ENCODE assay signal across 8 mouse cellular contexts in the genomic region with DNA sequence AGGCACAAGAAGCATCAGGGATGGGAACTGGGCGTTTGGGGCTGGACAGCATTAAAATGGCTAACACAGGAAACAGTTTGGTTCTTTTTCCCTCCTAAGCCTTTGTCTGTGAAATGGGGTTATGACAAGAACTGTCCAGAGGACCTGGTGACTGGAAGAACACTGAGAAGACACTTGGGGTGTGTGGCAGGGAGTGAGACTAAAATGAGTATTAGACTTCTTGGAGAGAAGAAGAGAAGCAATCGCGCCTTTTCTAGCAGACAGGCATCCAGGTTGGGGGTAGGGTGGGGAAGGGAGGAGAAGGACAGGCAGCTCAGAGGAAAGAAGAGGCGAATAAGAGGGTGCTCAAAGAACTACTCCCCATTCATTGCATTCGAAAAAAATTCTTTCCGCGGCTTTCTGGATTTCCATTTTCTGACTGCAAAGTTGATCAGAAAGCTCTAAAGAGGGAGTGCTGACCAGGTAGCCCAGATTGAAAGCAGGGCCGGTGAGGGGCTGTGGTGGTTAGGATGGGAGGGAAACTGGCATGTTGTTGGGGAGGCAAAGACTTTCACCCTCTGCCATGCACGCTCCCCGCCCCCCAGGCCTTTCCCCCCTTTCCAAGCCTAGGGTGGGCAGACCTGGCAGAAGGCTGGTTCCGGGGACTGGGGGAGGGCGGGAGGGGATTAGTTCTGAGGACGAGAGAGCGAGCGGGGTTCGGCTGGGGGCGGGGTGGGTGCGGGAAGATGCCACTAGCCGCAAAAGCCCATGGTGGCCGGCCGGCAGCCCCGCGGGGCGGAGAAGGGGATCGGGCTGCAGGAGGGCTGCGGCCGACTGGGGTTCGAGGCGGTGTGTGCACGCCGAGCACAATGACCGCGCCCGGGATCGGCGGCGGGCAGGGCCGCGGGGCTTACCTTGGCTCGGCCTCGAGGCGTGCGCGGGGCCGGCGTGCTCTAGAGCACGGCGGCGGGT. TPM values are rescaled to one million over a fixed set of nuclear protein-coding genes. Genes with fewer than 3 reads are reported as not detected.
DNase-seq lines count a peak whose midpoint lies in the region; ATAC-seq and TF ChIP-seq lines count a peak whose summit lies in the region.

No protein-coding gene starts in this region.

- WGBS in heart, embryonic 11.5 days (ENCODE audit: insufficient replicate concordance), result 1% methylated on average over 47 of the region's 49 CpGs
- 0% methylated on average over 40 of the region's 49 CpGs for WGBS in kidney, embryonic 16.5 days
- WGBS in liver, postnatal 0 days (ENCODE audit: insufficient replicate concordance), result under 1% methylated on average over 23 of the region's 49 CpGs

- peaks cover 10% of the 10 kb centered on the region for H3K4me1 ChIP-seq in heart, embryonic 11.5 days (ENCODE audit: control insufficient read depth, insufficient read depth, low read length)
- peaks cover 21% of the 10 kb centered on the region for H3K4me1 ChIP-seq in kidney, embryonic 16.5 days (ENCODE audit: insufficient read depth, low read length)
- peaks cover 31% of the 10 kb centered on the region for H3K4me1 ChIP-seq in liver, postnatal 0 days (ENCODE audit: insufficient read depth)

- no peaks in the 10 kb centered on the region for H3K27me3 ChIP-seq in heart, embryonic 11.5 days (ENCODE audit: control insufficient read depth, insufficient read depth, low read length)
- H3K27me3 ChIP-seq in kidney, embryonic 16.5 days (ENCODE audit: insufficient read depth, low read length), result no peaks in the 10 kb centered on the region
- H3K27me3 ChIP-seq in liver, postnatal 0 days (ENCODE audit: insufficient read depth, low read length), result no peaks in the 10 kb centered on the region

- H3K27ac ChIP-seq in heart, embryonic 11.5 days (ENCODE audit: low read depth, low read length), result peak overlapping the region; percentile 99
- H3K27ac ChIP-seq in kidney, embryonic 16.5 days (ENCODE audit: low read length), result peak overlapping the region; percentile 98
- H3K27ac ChIP-seq in liver, postnatal 0 days (ENCODE audit: low read depth), result peak overlapping the region; percentile 99

- H3K4me3 ChIP-seq in heart, embryonic 11.5 days (ENCODE audit: low read depth, low read length), result peak overlapping the region; percentile 100
- H3K4me3 ChIP-seq in kidney, embryonic 16.5 days (ENCODE audit: low read length), result peak overlapping the region; percentile 85
- H3K4me3 ChIP-seq in liver, postnatal 0 days (ENCODE audit: low read depth, low read length), result peak overlapping the region; percentile 96

- H3K4me2 ChIP-seq in heart, embryonic 11.5 days, result peak overlapping the region; percentile 62
- H3K4me2 ChIP-seq in kidney, embryonic 16.5 days (replicated peaks; ENCODE audit: low read depth, low read length), result peak overlapping the region; percentile 62
- peak overlapping the region; percentile 95 for H3K4me2 ChIP-seq in liver, postnatal 0 days (ENCODE audit: low read depth, low read length)

- peak; percentile 49 for DNase-seq in 3134 (ENCODE audit: extremely low read depth, insufficient read length, low spot score)
- peak; percentile 16 for DNase-seq in MN1 (ENCODE audit: low spot score)
- peak; percentile 31 to 44 for DNase-seq in cerebellum, postnatal 36 days
- peak; percentile 58 for DNase-seq in liver, postnatal 0 days
- DNase-seq in retina, embryonic 14.5 days (ENCODE audit: low spot score), result peak; percentile 42
- DNase-seq in yolk sac, embryonic 10.5 days (ENCODE audit: low spot score), result peak; percentile 55

- TF ChIP-seq EP300 in liver, postnatal 0 days (IDR thresholded peaks at IDR 0.05; ENCODE audit: low read depth), result no peak

- H3K36me3 ChIP-seq in heart, embryonic 11.5 days (ENCODE audit: control insufficient read depth, insufficient read depth, low read length), result peaks cover 7% of the 10 kb centered on the region
- peaks cover 32% of the 10 kb centered on the region for H3K36me3 ChIP-seq in kidney, embryonic 16.5 days (ENCODE audit: insufficient read depth, low read length)
- peaks cover 31% of the 10 kb centered on the region for H3K36me3 ChIP-seq in liver, postnatal 0 days (replicated peaks; ENCODE audit: insufficient read depth, low read length)

- H3K9me3 ChIP-seq in heart, embryonic 11.5 days (replicated peaks; ENCODE audit: control insufficient read depth, low read length), result no peaks in the 10 kb centered on the region; the same call in 1 of the 2 replicates
- H3K9me3 ChIP-seq in kidney, embryonic 16.5 days (ENCODE audit: low read length), result no peaks in the 10 kb centered on the region
- H3K9me3 ChIP-seq in liver, postnatal 0 days (ENCODE audit: low read length), result no peaks in the 10 kb centered on the region

- TF ChIP-seq CTCF in liver, postnatal 0 days (IDR thresholded peaks at IDR 0.05; ENCODE audit: low read depth), result no peak

- peak; percentile 32 for ATAC-seq in heart, embryonic 11.5 days (replicated peaks; ENCODE audit: insufficient number of reproducible peaks, low FRiP score, low TSS enrichment)
- ATAC-seq in kidney, embryonic 16.5 days (ENCODE audit: low FRiP score, low TSS enrichment), result peak; percentile 4; the same call in 1 of the 2 replicates
- peak; percentile 7 for ATAC-seq in liver, postnatal 0 days

- peak overlapping the region; percentile 100 for H3K9ac ChIP-seq in heart, embryonic 11.5 days (ENCODE audit: low read depth, low read length)
- H3K9ac ChIP-seq in kidney, embryonic 16.5 days (replicated peaks; ENCODE audit: low read length), result peak overlapping the region; percentile 100
- peak overlapping the region; percentile 99 for H3K9ac ChIP-seq in liver, postnatal 0 days (replicated peaks)

RNA-seq across cellular contexts. Expression of a gene that starts 1.0 kb away (rescaled TPM):
- polyA plus RNA-seq in heart, embryonic 11.5 days (2014; fragmentation: Nextera tagmentation; extraction: Ambion mirVana), result 5.5 and 6.1 TPM in 2 replicates
- 1.3 and 2.3 TPM in 2 replicates for polyA plus RNA-seq in kidney, embryonic 16.5 days (2015; fragmentation: Nextera tagmentation; extraction: Ambion mirVana)
- 3.5 and 4.0 TPM in 2 replicates for polyA plus RNA-seq in liver, postnatal 0 days (2015; fragmentation: Nextera tagmentation; extraction: Ambion mirVana)

RNA-seq across cellular contexts. Expression of a gene that starts 24.2 kb away (rescaled TPM):
- 17.2 and 19.4 TPM in 2 replicates for polyA plus RNA-seq in heart, embryonic 11.5 days (2014; fragmentation: Nextera tagmentation; extraction: Ambion mirVana)
- polyA plus RNA-seq in kidney, embryonic 16.5 days (2015; fragmentation: Nextera tagmentation; extraction: Ambion mirVana), result 16.7 and 18.6 TPM in 2 replicates
- polyA plus RNA-seq in liver, postnatal 0 days (2015; fragmentation: Nextera tagmentation; extraction: Ambion mirVana), result 1.9 and 2.8 TPM in 2 replicates

RNA-seq across cellular contexts. Expression of a gene that starts 24.4 kb away (rescaled TPM):
- 74.5 and 85.1 TPM in 2 replicates for polyA plus RNA-seq in heart, embryonic 11.5 days (2014; fragmentation: Nextera tagmentation; extraction: Ambion mirVana)
- 82.2 and 99.4 TPM in 2 replicates for polyA plus RNA-seq in kidney, embryonic 16.5 days (2015; fragmentation: Nextera tagmentation; extraction: Ambion mirVana)
- 87.3 and 105 TPM in 2 replicates for polyA plus RNA-seq in liver, postnatal 0 days (2015; fragmentation: Nextera tagmentation; extraction: Ambion mirVana)

RNA-seq across cellular contexts. Expression of a gene that starts 24.5 kb away (rescaled TPM):
- 4.1 and 4.5 TPM in 2 replicates for polyA plus RNA-seq in heart, embryonic 11.5 days (2014; fragmentation: Nextera tagmentation; extraction: Ambion mirVana)
- polyA plus RNA-seq in kidney, embryonic 16.5 days (2015; fragmentation: Nextera tagmentation; extraction: Ambion mirVana), result 6.0 and 6.2 TPM in 2 replicates
- polyA plus RNA-seq in liver, postnatal 0 days (2015; fragmentation: Nextera tagmentation; extraction: Ambion mirVana), result 3.6 and 4.9 TPM in 2 replicates

Comparison
In these comparisons a context has a peak if more than half of its experiments do, and no peak if none do; other contexts are left out.
1. Peak in every context shown above with its lines: DNase-seq, ATAC-seq, H3K4me3 ChIP-seq and H3K27ac ChIP-seq.